Mouse (Mus musculus): Measurements from ENCODE around the gene Hpse2. TPM values are rescaled to one million over a fixed set of nuclear protein-coding genes. Genes with fewer than 3 reads are reported as not detected.

The Hpse2 gene
- polyA plus RNA-seq, 1 experiment = not detected

GRCm38 (mm10) chr19:42985372-42986314 is 402.5 kb downstream of the Hpse2 start:
- H3K27me3 ChIP-seq (ENCODE audit: control insufficient read depth, insufficient read depth, low read length) = no peaks in the 10 kb centered on the region
- DNase-seq (ENCODE audit: low read depth in 1 of 2, low spot score in 2 of 2) = no peak
- H3K36me3 ChIP-seq (ENCODE audit: control insufficient read depth, insufficient read depth, low read length) = no peaks in the 10 kb centered on the region
- TF ChIP-seq POLR2A (IDR thresholded peaks at IDR 0.05; ENCODE audit: low read depth, low read length) (no peak), CTCF (IDR thresholded peaks at IDR 0.05; ENCODE audit: extremely low read depth, insufficient read depth, insufficient read length, insufficient replicate concordance) (no peak)
- 69% methylated on average over 4 of the region's 4 CpGs for WGBS
- no peaks in the 10 kb centered on the region for H3K4me1 ChIP-seq (ENCODE audit: control insufficient read depth, insufficient read depth, insufficient read length)
- no peak overlapping the region for H3K27ac ChIP-seq (ENCODE audit: insufficient read depth, low read length)
- H3K4me3 ChIP-seq (ENCODE audit: extremely low read depth, insufficient read depth, insufficient read length) = no peak overlapping the region

- 82% methylated on average over 3 of the region's 3 CpGs for WGBS
- Histone ChIP-seq H3K4me3 (ENCODE audit: extremely low read depth, insufficient read depth, insufficient read length) (no peak overlapping the region), H3K27ac (ENCODE audit: insufficient read depth, low read length) (no peak overlapping the region), H3K36me3 (ENCODE audit: control insufficient read depth, insufficient read depth, low read length) (no peaks in the 10 kb centered on the region), H3K27me3 (ENCODE audit: control insufficient read depth, insufficient read depth, low read length) (no peaks in the 10 kb centered on the region), H3K4me1 (ENCODE audit: control insufficient read depth, insufficient read depth, insufficient read length) (no peaks in the 10 kb centered on the region)
- no peak for DNase-seq (ENCODE audit: low read depth in 1 of 2, low spot score in 2 of 2)
- TF ChIP-seq CTCF (IDR thresholded peaks at IDR 0.05; ENCODE audit: extremely low read depth, insufficient read depth, insufficient read length, insufficient replicate concordance) = no peak
These were observed 407.6 kb downstream of the Hpse2 start for GRCm38 (mm10) chr19:42980537-42980936.

GRCm38 (mm10) chr19:42977938-42978337 is 410.2 kb downstream of the Hpse2 start:
- DNase-seq (ENCODE audit: low read depth in 1 of 2, low spot score in 2 of 2) = no peak
- TF ChIP-seq CTCF (IDR thresholded peaks at IDR 0.05; ENCODE audit: extremely low read depth, insufficient read depth, insufficient read length, insufficient replicate concordance) (no peak), POLR2A (IDR thresholded peaks at IDR 0.05; ENCODE audit: low read depth, low read length) (no peak)
- 81% methylated on average over 2 of the region's 2 CpGs for WGBS

GRCm38 (mm10) chr19:42973740-42974139 is 414.4 kb downstream of the Hpse2 start:
- no peaks in the 10 kb centered on the region for H3K4me1 ChIP-seq (ENCODE audit: control insufficient read depth, insufficient read depth, insufficient read length)
- 79% methylated on average over 5 of the region's 5 CpGs for WGBS
- TF ChIP-seq POLR2A (IDR thresholded peaks at IDR 0.05; ENCODE audit: low read depth, low read length) (no peak), CTCF (IDR thresholded peaks at IDR 0.05; ENCODE audit: extremely low read depth, insufficient read depth, insufficient read length, insufficient replicate concordance) (no peak)
- H3K36me3 ChIP-seq (ENCODE audit: control insufficient read depth, insufficient read depth, low read length) = no peaks in the 10 kb centered on the region
- no peaks in the 10 kb centered on the region for H3K27me3 ChIP-seq (ENCODE audit: control insufficient read depth, insufficient read depth, low read length)
- no peak overlapping the region for H3K27ac ChIP-seq (ENCODE audit: insufficient read depth, low read length)
- no peak overlapping the region for H3K4me3 ChIP-seq (ENCODE audit: extremely low read depth, insufficient read depth, insufficient read length)
- DNase-seq (ENCODE audit: low read depth in 1 of 2, low spot score in 2 of 2) = no peak

More at GRCm38 (mm10) chr19:42977938-42978337, 410.2 kb downstream of the Hpse2 start:
- Histone ChIP-seq H3K36me3 (ENCODE audit: control insufficient read depth, insufficient read depth, low read length) (no peaks in the 10 kb centered on the region), H3K27ac (ENCODE audit: insufficient read depth, low read length) (no peak overlapping the region), H3K27me3 (ENCODE audit: control insufficient read depth, insufficient read depth, low read length) (no peaks in the 10 kb centered on the region), H3K4me3 (ENCODE audit: extremely low read depth, insufficient read depth, insufficient read length) (no peak overlapping the region), H3K4me1 (ENCODE audit: control insufficient read depth, insufficient read depth, insufficient read length) (no peaks in the 10 kb centered on the region)

- Histone ChIP-seq H3K27ac (ENCODE audit: insufficient read depth, low read length) (no peak overlapping the region), H3K27me3 (ENCODE audit: control insufficient read depth, insufficient read depth, low read length) (no peaks in the 10 kb centered on the region), H3K4me1 (ENCODE audit: control insufficient read depth, insufficient read depth, insufficient read length) (no peaks in the 10 kb centered on the region), H3K36me3 (ENCODE audit: control insufficient read depth, insufficient read depth, low read length) (no peaks in the 10 kb centered on the region), H3K4me3 (ENCODE audit: extremely low read depth, insufficient read depth, insufficient read length) (no peak overlapping the region)
- TF ChIP-seq POLR2A (IDR thresholded peaks at IDR 0.05; ENCODE audit: low read depth, low read length) (no peak), CTCF (IDR thresholded peaks at IDR 0.05; ENCODE audit: extremely low read depth, insufficient read depth, insufficient read length, insufficient replicate concordance) (no peak)
- DNase-seq (ENCODE audit: low read depth in 1 of 2, low spot score in 2 of 2) = no peak
- WGBS = 90% methylated on average over 1 of the region's 1 CpGs
These were observed 423.0 kb downstream of the Hpse2 start for GRCm38 (mm10) chr19:42965171-42965570.

GRCm38 (mm10) chr19:42948114-42948636 is 440.0 kb downstream of the Hpse2 start:
- WGBS = 51% methylated on average over 3 of the region's 3 CpGs
- no peak for DNase-seq (ENCODE audit: low read depth in 1 of 2, low spot score in 2 of 2)
- Histone ChIP-seq H3K27me3 (ENCODE audit: control insufficient read depth, insufficient read depth, low read length) (no peaks in the 10 kb centered on the region), H3K36me3 (ENCODE audit: control insufficient read depth, insufficient read depth, low read length) (no peaks in the 10 kb centered on the region), H3K4me1 (ENCODE audit: control insufficient read depth, insufficient read depth, insufficient read length) (no peaks in the 10 kb centered on the region), H3K4me3 (ENCODE audit: extremely low read depth, insufficient read depth, insufficient read length) (no peak overlapping the region), H3K27ac (ENCODE audit: insufficient read depth, low read length) (no peak overlapping the region)
- no peak for TF ChIP-seq CTCF (IDR thresholded peaks at IDR 0.05; ENCODE audit: extremely low read depth, insufficient read depth, insufficient read length, insufficient replicate concordance)
- TF ChIP-seq POLR2A (IDR thresholded peaks at IDR 0.05; ENCODE audit: low read depth, low read length) = no peak

GRCm38 (mm10) chr19:42937544-42937943 is 450.6 kb downstream of the Hpse2 start:
- Histone ChIP-seq H3K4me1 (ENCODE audit: control insufficient read depth, insufficient read depth, insufficient read length) (no peaks in the 10 kb centered on the region), H3K4me3 (ENCODE audit: extremely low read depth, insufficient read depth, insufficient read length) (no peak overlapping the region), H3K36me3 (ENCODE audit: control insufficient read depth, insufficient read depth, low read length) (no peaks in the 10 kb centered on the region), H3K27ac (ENCODE audit: insufficient read depth, low read length) (no peak overlapping the region), H3K27me3 (ENCODE audit: control insufficient read depth, insufficient read depth, low read length) (no peaks in the 10 kb centered on the region)
- TF ChIP-seq POLR2A (IDR thresholded peaks at IDR 0.05; ENCODE audit: low read depth, low read length) = no peak
- no peak for TF ChIP-seq CTCF (IDR thresholded peaks at IDR 0.05; ENCODE audit: extremely low read depth, insufficient read depth, insufficient read length, insufficient replicate concordance)
- WGBS = 91% methylated on average over 1 of the region's 1 CpGs
- no peak for DNase-seq (ENCODE audit: low read depth in 1 of 2, low spot score in 2 of 2)
